Mouse (Mus musculus) embryo, embryonic 10.5 days (tissue): ENCODE results near the gene Mex3a.

ENCODE experiments used
- DNase-seq: peaks from one replicate; pipeline ENCODE4 v3.0.0-alpha.2; 2015; ENCODE audit warnings: low spot score

The Mex3a gene

DNA sequence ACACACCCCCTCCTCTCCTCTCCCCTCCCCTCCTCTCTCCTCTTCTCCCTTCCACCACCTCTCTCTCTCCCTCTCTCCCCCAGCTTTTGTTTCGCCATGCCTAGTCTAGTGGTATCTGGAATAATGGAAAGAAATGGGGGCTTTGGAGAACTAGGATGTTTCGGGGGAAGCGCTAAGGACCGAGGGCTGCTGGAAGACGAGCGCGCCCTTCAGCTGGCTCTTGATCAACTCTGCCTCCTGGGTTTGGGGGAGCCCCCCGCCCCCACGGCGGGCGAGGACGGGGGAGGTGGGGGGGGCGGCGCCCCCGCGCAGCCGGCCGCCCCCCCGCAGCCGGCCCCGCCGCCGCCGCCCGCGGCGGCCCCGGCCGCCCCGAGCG lies at the start of gene Mex3a:
Gene Mex3a (plus strand): TSS at position 97 of the 376 bp plus-strand sequence.
- DNase-seq: no peak

DNA sequence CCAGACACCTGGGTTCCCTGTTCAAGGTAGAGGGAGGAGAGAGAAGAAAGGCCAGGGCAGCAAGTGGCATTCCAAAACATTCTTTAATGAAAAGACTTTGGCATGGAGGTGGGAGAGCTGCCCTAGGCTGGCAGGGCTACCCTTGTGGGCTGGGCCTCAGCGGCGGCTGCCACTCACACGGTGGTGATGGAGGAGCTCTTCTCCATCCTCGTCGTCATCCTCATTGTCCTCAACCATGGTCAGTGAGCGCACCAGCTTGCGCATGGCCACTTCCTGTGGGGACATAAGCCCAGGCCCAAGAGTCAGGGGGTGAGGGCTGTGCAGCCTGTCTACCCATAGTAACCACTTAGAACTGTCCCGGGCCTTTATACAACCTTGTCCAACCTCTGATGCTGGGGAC lies 49.1 kb upstream of the Mex3a start:
- no peak for DNase-seq

DNA sequence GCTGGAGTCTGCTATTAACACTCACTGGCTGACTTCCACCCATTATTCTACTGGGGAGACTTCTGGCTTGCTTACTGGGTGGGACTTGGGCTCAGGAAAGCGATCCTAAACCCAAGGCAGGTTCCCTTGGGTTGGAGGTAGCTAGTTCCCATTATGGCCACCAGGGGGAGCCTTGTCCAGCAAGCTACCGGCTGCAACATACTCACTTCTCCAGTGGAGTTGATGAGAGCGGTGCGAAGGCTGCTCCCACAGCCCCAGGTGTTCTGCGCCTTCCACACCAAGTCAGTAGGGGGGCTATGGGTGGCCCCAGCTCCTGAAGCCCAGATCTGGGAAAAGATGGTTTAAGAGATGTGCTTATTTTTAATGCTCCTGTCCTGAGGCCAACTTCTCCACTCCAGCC lies 48.6 kb upstream of the Mex3a start:
- DNase-seq: peak; percentile 89

DNA sequence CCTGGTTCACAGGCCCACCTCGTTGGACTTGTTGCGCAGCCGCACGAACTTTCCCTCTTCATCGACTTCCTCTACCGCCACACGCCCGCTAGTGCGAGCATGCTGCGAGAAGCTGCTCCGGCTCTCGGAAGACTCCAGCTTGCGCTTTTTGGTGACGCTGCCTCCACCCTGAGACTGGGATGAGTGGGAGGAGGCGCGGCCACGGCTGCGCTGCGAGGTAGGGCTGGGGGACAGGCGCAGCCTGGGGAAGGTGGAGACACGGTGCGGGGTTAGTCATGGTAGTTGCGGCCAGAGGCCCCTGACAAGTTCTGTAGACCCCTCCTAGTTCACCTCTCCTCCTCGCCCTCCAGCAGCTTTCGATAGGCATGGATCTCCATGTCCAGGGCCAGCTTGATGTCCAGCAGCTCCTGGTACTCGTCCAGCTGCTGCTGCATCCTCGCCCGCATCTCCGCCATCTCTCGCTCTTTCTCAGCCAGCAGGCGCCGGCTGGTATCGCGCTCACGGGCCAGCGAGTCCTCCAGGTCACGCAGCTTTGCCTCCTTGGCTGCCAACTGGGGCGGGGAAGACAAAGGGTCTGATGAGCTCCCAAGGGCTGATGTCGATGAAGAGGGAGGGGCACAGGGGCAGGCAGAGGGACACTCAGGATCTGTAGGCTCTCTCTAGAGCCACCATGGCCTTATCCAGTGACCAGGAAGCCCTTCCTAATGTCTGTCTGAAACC lies 47.4 kb upstream of the Mex3a start:
- peak; percentile 62 for DNase-seq

DNA sequence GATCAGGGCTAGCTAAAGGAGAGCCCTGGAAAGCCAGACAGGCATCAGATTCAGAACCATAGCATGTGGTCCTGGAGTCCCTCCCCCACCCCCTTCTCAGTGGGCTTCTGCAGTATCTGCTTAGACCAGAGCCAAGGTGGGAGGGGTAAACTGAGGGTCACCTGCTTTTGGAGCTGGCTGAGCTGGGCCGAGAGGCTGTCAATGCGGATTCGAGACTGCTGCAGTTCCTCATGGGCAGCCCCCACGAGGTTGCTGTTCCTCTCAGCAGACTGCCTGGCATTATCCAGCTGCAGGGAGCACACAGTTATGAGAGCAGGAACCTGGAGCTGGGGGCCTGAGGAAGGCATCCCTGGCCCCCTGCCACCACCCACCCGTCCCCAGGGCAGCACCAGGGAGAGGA lies 46.2 kb upstream of the Mex3a start:
- no peak for DNase-seq

DNA sequence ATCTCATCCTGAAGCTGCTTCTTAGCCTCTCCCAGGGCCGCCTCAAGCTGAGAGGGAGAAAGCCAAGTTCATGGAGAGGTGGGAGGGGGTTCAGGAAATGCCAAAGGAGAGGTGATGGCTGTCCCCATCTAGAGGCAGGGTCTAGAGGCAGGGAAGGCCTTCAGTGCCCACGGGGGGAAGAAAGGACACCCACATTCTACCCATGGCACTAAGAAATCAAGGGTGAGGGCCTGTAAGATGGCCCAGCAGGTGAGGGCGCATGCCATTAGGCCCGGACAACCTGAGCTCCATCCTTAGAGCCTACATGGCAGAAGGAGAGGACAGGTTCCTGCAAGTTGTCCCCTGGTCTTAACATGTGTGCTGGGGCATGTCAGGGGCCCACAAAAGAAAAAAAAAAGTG lies 45.3 kb upstream of the Mex3a start:
- no peak for DNase-seq

DNA sequence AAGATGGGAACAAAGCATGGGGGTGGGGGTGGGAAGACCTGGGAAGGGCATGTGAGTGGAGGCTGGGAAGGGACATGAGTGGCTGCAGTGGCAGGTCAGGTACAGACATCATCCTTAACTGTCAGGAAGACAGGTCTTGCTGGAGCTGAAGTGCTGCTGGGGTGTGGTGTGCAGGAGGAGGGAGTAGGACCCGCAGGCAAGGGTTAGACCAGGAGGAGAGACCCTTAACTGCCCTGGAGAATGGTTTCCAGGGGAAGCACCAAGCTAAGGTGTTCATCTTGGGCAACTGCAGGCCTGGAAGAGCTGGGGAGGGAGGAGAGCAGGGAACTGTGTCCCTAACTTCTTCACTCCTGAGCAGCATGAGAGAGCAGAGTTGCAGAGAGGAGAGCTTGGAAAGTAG lies 44.8 kb upstream of the Mex3a start:
- DNase-seq: no peak

DNA sequence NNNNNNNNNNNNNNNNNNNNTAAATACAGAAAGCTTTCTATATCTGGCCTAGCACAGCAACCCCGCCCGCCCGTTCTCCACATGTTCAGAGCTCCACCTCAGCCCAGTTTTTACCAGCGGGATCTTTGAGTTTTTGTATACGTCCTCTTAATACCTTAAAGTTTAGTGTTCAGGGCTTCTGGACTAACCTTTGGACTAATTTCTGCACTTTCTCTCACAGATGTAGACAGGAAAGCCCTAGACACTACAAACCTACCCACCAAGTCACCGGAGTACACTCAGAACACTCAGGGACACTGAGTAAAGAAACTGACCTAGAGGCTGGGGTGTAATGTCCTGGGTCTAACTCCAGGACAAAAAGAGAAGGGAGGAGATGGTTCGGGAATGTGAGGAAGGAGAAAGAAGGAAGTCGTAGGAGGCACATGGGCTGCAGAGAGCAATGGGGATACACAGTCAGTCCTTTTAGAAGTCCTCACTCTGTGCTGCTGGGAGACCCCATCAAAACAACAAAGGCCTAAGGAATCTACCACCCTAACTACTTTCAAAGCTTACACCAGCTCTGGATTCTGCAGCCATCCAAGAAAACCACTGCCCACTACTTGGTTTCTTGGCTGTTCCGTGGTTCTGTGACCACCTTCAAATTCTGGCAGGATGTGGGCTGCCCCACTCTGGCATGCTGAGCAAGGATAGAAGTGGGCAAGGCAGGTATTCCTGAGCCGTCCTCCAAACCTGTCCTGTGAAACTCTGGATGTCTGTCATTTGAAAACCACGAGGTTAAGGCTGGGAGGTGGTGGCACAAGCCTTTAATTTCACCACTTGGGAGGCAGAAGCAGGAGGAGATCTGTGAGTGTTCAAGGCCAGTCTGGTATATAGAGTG lies 38.3 kb upstream of the Mex3a start:
- no peak for DNase-seq

DNA sequence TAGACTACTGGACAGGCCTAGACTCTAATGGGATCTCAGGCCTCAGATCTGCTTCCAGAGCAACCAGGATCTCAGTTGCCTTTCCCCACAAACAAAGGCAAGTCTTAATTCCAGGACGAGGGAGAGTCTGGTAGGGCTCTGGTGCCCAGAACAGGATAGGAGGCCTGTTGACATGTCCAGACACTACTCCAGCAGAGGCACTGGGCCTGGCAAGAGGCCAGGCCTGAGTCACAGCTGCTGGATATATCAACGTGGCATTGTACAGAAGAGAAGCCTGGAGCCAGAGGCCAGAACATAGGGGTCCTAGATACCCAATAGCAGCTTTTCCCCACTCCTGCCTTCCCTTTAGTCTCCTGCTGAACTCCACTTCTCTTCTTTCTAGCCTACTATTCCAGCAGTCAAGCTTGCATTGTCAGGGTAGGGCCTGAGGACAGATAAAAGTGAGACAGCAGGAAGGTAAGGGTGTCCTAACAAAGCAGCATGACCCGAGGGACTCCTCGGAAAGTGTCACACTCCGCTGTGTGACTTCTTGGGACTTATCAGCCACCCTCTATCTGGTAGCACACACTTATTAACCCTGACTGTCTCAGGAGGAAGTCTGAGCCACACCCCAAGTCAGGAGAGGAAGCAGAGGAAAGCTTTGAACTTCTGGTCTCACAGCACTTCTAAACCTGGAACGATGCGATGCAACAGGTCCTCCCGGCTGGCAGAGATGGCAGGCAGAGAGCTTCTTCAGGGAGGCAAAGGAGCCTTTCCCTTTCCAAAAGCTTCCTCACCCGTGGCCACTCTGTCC lies 37.2 kb upstream of the Mex3a start:
- DNase-seq: no peak

DNA sequence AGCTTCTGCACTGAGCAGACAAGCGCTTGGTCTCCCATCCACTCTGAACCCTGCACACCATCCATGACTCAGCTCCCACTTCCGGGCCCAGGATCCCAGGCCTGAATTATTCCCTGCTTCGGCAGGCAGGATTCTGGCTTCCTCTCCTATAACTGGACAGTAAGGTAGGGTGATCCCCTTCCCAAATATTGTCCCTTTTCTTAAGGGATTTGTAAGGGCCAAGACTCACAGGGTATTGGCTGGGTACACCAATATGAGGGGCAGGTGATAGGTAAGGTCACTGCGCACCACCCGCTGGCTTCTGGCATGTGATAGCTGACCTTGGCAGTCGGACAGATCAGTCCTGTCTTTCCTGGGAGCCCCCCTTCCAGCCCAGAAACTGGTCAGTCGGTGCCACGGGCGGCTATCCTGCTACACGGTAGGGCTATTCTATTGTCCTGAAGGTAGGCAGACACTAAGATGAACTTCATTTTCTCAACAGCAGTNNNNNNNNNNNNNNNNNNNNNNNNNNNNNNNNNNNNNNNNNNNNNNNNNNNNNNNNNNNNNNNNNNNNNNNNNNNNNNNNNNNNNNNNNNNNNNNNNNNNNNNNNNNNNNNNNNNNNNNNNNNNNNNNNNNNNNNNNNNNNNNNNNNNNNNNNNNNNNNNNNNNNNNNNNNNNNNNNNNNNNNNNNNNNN lies 36.3 kb upstream of the Mex3a start:
- DNase-seq: no peak

DNA sequence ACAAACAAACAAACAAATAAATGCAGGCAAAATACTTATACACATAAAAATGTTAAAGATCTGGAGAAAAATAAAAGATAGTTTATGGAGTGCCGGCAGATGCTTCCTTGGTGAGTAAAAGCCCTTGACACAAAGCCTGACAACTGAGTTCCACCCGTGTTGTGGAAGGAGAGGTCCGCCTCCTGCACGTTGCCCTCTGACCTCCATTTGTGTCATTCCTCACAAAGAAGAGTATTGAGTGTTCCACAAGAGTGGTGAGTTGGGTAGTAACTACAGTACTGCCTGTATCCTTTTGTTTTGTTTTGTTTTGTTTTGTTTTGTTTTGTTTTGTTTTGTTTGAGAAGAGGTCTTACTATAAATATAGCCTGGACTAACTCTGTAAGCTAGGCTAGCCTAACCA lies 32.6 kb upstream of the Mex3a start:
- no peak for DNase-seq

DNA sequence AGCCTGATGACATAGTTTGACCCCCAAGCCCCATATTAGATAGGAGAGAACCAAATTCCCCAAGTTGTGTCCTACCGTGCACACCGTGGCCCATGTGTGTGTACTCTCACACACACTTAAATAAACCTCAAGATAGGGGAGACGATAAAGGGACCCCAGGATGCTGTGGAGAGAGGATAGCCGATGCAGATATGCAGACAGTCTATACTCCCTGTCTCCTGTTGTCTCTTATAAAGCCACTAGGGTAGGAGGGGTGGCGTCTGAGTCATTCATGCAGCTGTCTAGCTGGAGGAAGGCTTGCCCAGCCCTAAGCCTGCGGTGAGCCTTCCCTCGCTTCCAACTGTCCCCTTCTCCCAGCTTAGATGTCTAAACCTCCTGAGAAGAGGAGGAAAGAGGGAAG lies 32.1 kb upstream of the Mex3a start:
- DNase-seq: no peak

DNA sequence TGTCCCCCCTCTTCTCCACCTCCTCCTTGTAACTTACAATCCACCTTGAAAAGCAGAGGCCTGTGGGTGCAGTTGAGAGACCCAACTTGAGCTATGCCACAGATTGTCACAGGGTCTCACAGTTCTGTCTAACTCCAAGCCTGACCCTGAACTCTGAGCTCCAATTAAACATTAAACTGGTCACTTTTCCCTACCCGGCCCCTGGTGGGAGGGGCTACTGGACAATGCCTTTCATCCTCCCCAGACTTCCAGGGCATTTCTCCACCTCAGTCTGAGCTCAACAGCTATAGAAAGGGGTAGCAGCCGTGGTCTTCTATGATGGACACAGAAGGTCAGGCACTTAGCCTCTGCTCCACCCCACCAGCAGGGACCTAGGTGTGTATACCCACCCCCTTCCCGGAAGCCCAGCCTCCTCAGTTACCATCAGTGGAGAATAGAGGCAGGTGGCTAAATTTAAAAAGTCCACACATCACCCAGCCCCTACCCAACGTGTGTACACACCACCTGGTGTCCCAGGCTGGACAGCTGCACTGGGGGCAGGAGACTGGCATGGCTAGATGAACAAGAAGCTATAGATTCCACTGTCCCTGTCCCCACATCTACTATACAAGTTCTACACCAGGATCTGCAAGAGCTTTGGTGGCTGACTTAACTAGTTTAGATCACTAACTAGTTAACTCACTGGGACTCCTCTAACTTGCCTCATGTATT lies 31.4 kb upstream of the Mex3a start:
- no peak for DNase-seq

DNA sequence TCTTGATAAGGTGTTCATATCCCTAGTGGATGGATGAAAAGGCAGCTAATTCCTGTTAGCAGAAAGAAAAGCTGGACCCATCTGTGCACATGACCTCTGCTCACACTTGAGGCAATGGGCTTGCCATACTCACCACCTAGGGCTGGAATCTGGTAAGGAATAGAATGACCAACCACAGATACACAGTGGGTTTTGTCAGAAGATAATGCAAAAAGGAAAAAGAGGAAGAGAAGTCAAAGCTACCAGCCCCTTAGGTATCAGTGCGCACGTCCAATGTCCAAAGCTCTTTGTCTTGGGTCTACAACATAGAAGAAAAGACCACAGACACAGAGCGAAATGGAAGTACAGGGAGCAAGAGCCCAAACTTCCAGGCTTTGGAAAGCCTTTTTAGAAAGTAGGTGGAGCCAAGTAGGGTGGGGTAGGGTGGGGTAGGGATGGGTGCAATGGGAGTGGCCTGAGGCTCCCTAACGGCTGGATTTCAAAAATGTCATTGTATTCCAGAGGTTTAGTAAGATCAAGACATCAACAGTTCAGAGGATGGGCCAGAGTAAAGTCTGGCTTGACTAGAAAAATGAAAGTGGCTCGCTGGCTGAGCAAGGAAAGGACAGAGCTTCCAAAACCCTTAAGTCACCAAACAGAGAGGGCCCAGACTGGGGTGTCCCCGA lies 30.7 kb upstream of the Mex3a start:
- DNase-seq: no peak

DNA sequence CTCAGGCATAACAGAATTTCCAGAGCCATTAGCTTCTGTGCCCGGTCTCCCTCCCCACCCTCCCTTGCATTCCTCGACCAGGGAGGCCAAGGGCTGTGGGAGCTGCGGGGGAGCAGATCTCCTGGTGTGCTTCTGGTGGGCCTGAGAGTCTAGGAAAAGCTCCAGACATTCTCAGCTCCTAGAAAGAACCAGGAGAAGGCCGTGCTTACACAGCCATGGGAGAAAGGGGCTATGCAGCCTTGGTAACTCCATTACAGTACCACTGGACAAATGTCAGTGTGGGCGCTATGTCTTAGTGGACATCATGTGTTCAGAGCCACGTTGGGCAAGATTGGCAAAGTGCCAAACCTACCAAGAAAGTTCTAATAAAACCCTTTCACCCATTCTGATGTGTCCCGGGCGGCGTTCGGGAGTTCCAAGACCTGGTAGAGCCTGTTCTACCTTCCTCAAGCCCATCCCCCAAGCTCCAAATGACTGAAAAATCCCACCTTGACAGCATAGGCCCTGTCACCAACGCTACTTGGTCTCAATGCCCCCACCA lies 30.1 kb upstream of the Mex3a start:
- DNase-seq: no peak

DNA sequence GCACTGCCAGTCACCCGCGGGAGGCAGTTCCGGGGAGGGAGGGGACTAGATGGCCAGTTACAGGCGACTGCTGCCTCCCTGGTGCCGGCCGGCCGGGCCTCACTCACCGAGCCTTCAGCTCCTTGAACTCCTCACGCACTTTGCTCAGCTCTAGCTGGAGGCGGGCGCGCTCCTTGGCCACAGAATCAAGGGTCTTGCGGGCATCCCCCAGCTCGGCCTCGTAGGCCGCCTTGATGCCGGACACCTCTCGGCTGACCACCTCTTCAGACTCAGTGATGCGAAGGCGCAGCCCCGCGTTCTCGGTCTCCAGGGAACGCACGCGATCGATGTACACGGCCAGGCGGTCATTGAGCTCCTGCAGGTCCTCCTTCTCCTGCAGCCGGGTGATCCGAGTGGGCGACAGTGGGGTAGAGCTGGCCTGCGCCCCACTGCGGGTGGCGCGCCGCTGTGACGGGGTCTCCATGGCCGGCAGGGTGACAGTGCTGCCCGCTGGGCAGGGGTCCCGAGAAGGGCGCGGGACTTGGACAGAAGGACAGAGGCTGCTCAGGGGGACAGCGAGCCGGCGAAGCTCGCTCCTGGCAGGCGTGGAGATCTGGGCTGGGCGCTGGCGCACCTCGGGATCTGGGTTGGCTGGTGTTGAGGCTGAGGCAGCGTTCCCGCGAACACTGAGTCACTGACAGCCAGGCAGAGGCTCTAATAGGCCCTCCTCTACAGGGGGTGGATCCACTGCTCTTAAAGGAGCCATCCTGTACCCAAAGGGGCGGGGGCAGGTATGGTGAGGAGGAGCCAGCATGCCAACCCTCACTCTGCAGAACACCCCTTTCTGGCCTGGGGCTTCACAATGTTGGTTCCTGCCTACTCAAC lies 29.3 kb upstream of the Mex3a start:
- DNase-seq: peak; percentile 79

DNA sequence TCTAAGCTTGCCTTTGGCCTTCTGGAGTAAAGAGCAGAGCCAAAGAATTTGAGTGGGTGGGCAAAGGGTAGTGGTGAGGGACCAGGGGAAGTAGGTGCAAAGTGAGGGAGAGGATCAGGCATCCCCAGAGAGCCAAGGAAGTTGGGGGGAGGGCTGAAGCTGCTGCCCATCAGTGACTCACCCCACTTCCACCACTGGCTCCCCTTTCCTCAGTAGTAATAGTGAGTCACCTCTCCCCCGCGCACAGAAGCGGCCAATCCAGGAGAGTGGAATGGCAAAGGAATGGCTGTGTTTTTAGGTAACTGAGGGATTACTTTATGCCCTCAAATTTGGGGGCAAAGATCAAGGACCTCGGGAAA lies 28.7 kb upstream of the Mex3a start:
- DNase-seq: no peak

DNA sequence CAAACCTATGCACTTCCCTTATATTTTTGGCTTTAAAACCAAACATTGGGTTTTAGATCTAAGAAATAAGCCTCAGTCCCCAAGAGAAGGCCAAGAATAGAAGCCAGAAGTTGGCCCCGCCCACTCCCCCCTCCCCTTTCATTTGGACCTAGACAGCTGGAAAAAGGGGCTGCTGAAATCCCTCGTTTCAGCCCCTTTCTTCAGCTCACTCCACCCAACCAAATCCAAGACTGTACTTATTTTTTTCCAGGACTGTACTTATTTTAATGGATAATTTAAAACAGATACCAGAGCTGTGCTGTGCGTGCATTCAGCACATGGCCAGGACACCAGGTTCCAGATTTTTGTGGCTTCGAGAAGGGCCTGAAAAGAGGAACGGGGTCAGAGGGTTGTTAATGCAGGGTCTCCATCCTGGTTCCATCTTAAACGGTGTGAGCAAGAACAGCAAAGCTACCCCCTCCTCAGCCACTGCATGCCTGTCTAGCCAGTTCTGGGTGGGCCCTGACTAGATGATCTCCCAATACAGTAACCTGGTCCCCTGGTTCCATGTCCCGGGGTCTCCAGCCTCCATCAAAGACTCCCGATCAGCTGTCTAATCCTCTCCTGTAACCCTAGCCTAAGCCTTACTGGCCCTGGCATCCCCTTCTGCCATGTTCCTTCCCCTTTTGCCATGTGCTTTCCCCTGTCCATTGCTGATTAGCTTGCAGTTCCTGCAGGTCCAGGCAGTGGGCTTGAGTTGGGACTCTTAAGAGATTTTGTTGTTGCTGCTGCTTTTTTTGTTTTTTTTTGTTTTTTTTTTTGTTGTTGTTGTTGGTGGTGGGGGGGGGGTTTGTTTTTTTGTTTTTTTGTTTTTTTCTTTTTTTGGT lies 28.1 kb upstream of the Mex3a start:
- DNase-seq: no peak

DNA sequence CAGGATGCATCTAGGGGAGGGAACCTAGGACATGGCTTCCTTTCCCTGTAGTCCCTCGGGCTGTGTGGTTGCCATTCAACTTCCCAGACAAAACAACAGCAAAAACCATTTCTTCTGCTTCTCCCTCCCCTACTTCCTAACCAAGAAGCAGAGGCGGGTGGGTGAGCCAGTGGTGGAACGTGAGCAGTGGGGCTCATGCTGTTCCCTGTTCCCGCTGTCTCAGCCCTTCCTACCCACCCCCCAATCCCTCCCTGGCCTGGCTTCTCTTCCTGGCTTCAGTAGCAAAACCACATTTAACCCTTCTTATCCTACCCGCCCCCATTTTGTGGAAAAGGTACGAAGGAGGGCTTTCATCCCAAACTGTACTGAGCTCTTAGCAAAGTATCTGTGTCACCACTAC lies 27.1 kb upstream of the Mex3a start:
- DNase-seq: no peak
